Mouse (Mus musculus) ES-Bruce4 (cell line): ENCODE results near the gene Pde11a. TPM values are rescaled to one million over a fixed set of nuclear protein-coding genes. Genes with fewer than 3 reads are reported as not detected.

Experiments
- H3K27ac ChIP-seq: 2 replicates; pipeline ENCODE4 v1.5.1; 2012; ENCODE audit warnings: low read length, inconsistent platforms; ENCODE audit not compliant: insufficient read depth
- H3K27me3 ChIP-seq: 2 replicates; pipeline ENCODE4 v1.6.1; 2012; ENCODE audit warnings: mild to moderate bottlenecking, low read length, inconsistent platforms; ENCODE audit not compliant: control insufficient read depth, poor library complexity, insufficient read depth, severe bottlenecking
- H3K36me3 ChIP-seq: 2 replicates; pipeline ENCODE4 v1.6.1; 2012; ENCODE audit warnings: inconsistent platforms, mild to moderate bottlenecking, low read length, moderate library complexity; ENCODE audit not compliant: control insufficient read depth, poor library complexity, insufficient read depth, severe bottlenecking
- H3K4me1 ChIP-seq: one replicate; pipeline ENCODE4 v1.8.1; 2011; ENCODE audit warnings: low read length; ENCODE audit not compliant: control insufficient read depth, insufficient read depth
- H3K4me3 ChIP-seq: 2 replicates; pipeline ENCODE4 v1.5.1; 2011; ENCODE audit warnings: low read depth, mild to moderate bottlenecking, low read length
- H3K9ac ChIP-seq: 2 replicates; pipeline ENCODE4 v1.6.1; 2012; ENCODE audit warnings: low read depth, mild to moderate bottlenecking, inconsistent platforms; ENCODE audit not compliant: poor library complexity, severe bottlenecking
- H3K9me3 ChIP-seq: replicated peaks from 2 replicates; pipeline ENCODE4 v1.6.1; 2012; ENCODE audit warnings: mild to moderate bottlenecking, low read length, inconsistent platforms; ENCODE audit not compliant: control insufficient read depth, poor library complexity, insufficient read depth, severe bottlenecking
- CTCF ChIP-seq: IDR thresholded peaks from one replicate; pipeline ENCODE4 v1.8.1; 2011; ENCODE audit warnings: low read depth, low read length
- EP300 ChIP-seq: IDR thresholded peaks from 2 replicates; pipeline ENCODE4 v1.6.1; 2011; ENCODE audit warnings: low read depth, low read length; ENCODE audit not compliant: insufficient read depth
- POLR2A ChIP-seq: IDR thresholded peaks from one replicate; pipeline ENCODE4 v1.8.1; 2011; ENCODE audit warnings: low read length; ENCODE audit not compliant: insufficient read depth
- polyA plus RNA-seq: library from polyadenylated mRNA; stranded (reverse); fragments of >200 nt; gene quantifications from 2 replicates; pipeline ENCODE4 v1.2.4, GENCODE M21; 2011; ENCODE audit warnings: low read depth; ENCODE audit not compliant: missing spikeins, insufficient read depth, insufficient read length

Pde11a gene
- polyA plus RNA-seq, 1 experiment, result 0.76 TPM

GRCm38 (mm10) chr2:76129058-76129437, 209.5 kb downstream of the Pde11a start:
- H3K27ac ChIP-seq, result no peak overlapping the region
- H3K4me3 ChIP-seq, result no peak overlapping the region
- no peak for TF ChIP-seq CTCF
- TF ChIP-seq POLR2A, result no peak
- TF ChIP-seq EP300, result no peak
- no peaks in the 10 kb centered on the region for H3K9me3 ChIP-seq
- no peaks in the 10 kb centered on the region for H3K36me3 ChIP-seq
- no peaks in the 10 kb centered on the region for H3K4me1 ChIP-seq
- no peaks in the 10 kb centered on the region for H3K27me3 ChIP-seq
- no peak overlapping the region for H3K9ac ChIP-seq

GRCm38 (mm10) chr2:76128105-76129057, 210.2 kb downstream of the Pde11a start:
- TF ChIP-seq CTCF, result peak; percentile 32
- TF ChIP-seq EP300, result no peak
- H3K4me3 ChIP-seq, result no peak overlapping the region
- H3K36me3 ChIP-seq, result no peaks in the 10 kb centered on the region
- H3K9ac ChIP-seq, result no peak overlapping the region
- no peaks in the 10 kb centered on the region for H3K9me3 ChIP-seq
- H3K27me3 ChIP-seq, result no peaks in the 10 kb centered on the region
- H3K27ac ChIP-seq, result no peak overlapping the region
- H3K4me1 ChIP-seq, result no peaks in the 10 kb centered on the region

GRCm38 (mm10) chr2:76126651-76127050, 211.9 kb downstream of the Pde11a start:
- Histone ChIP-seq H3K36me3 (no peaks in the 10 kb centered on the region), H3K4me1 (no peaks in the 10 kb centered on the region), H3K27ac (no peak overlapping the region), H3K9ac (no peak overlapping the region), H3K4me3 (no peak overlapping the region), H3K9me3 (no peaks in the 10 kb centered on the region), H3K27me3 (no peaks in the 10 kb centered on the region)
- TF ChIP-seq EP300, result no peak
- TF ChIP-seq CTCF, result no peak
- no peak for TF ChIP-seq POLR2A

- Histone ChIP-seq H3K4me3 (no peak overlapping the region), H3K27me3 (no peaks in the 10 kb centered on the region), H3K36me3 (no peaks in the 10 kb centered on the region), H3K9ac (no peak overlapping the region), H3K4me1 (no peaks in the 10 kb centered on the region), H3K27ac (no peak overlapping the region), H3K9me3 (no peaks in the 10 kb centered on the region)
- TF ChIP-seq EP300, result no peak
- no peak for TF ChIP-seq CTCF
- TF ChIP-seq POLR2A, result no peak
Observed at GRCm38 (mm10) chr2:76124821-76125220, 213.8 kb downstream of the Pde11a start.

- TF ChIP-seq CTCF (no peak), EP300 (no peak), POLR2A (no peak)
- Histone ChIP-seq H3K4me3 (no peak overlapping the region), H3K4me1 (no peaks in the 10 kb centered on the region), H3K9me3 (no peaks in the 10 kb centered on the region), H3K36me3 (no peaks in the 10 kb centered on the region), H3K27ac (no peak overlapping the region), H3K27me3 (no peaks in the 10 kb centered on the region), H3K9ac (no peak overlapping the region)
Observed at GRCm38 (mm10) chr2:76122167-76122566, 216.4 kb downstream of the Pde11a start.

- H3K27ac ChIP-seq, result no peak overlapping the region
- no peaks in the 10 kb centered on the region for H3K27me3 ChIP-seq
- H3K9ac ChIP-seq, result no peak overlapping the region
- no peaks in the 10 kb centered on the region for H3K36me3 ChIP-seq
- H3K4me1 ChIP-seq, result no peaks in the 10 kb centered on the region
- no peaks in the 10 kb centered on the region for H3K9me3 ChIP-seq
- TF ChIP-seq CTCF, result peak; percentile 50
- no peak for TF ChIP-seq EP300
- H3K4me3 ChIP-seq, result no peak overlapping the region
Observed at GRCm38 (mm10) chr2:76119848-76120247, 218.7 kb downstream of the Pde11a start.
